Mouse (Mus musculus) T-helper 17 cell (primary cell): ENCODE results near the gene Dot1l.

Experiments
- in situ Hi-C, 2 experiments: fragments of 300-600 bp; cut with MboI, MseI; formaldehyde crosslinking; loops; 1 replicate in 1 of 2; 2 replicates in 1 of 2; pipeline ENCODE4 v1.15.1; 2025; ENCODE audit warnings: high pct_unique_total_duplicates in 2 of 2

Gene Dot1l

DNA sequence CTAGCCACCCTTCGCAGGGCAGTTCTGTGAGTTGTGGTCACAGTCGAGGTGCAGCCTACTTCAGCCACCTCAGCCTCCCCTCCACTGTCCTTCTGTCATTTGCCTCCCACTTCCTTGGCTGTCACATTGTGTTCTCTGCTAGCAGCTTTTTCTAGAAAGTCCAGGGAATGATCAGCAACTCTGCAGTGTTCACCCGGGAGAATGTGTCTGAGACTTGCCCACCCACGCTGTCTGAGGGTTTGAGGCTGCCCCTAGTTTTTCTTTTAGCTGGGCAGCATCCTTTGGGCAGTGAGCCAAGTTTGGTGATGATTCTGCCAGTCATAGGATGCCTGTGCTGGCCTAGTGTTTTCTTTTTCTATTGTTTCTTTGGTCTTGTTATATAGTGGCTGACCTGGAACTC, 2.0 kb downstream of the Dot1l start:
- in situ Hi-C loops = no loop called here

DNA sequence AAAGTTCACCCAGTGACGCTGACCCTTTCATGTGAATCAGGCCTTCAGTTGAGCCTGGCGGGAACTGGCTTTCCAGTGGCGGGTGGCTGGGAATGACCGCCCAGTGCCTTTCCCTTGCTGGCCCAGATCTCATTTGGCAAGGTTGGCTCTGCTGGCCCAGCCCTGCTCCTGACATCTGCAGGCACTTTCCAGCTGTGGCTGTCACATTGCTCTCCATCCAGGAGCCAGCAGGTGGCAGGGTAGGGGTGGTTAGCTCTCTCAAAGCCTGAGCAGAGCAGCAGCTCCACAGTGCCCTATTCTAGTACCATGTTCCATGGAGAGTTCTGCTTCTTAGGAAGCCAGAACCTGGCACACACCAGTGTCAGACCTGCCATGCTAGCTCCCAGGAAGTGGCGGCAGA, 2.7 kb downstream of the Dot1l start:
- in situ Hi-C loops = no loop called here

DNA sequence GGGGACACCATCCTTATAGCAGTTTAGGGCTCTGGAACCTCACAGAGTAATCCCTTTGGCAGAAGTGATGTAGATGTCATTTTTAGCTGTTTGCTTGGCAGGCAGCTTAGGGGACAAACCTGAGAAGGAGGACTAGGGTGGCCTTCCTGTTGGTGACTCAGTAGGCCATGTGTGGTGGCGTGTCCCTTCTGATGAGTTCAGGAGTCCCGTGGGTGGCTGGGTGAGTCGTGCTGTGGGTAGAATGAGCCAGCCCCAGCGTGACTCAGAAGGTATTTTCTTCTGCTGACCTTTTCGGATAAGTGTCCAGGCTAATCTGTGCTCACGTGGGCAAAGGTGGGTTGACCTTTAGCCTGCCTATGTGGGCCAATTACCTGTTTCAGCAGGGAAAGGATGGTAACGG, 3.6 kb downstream of the Dot1l start:
- in situ Hi-C loops = no loop called here

DNA sequence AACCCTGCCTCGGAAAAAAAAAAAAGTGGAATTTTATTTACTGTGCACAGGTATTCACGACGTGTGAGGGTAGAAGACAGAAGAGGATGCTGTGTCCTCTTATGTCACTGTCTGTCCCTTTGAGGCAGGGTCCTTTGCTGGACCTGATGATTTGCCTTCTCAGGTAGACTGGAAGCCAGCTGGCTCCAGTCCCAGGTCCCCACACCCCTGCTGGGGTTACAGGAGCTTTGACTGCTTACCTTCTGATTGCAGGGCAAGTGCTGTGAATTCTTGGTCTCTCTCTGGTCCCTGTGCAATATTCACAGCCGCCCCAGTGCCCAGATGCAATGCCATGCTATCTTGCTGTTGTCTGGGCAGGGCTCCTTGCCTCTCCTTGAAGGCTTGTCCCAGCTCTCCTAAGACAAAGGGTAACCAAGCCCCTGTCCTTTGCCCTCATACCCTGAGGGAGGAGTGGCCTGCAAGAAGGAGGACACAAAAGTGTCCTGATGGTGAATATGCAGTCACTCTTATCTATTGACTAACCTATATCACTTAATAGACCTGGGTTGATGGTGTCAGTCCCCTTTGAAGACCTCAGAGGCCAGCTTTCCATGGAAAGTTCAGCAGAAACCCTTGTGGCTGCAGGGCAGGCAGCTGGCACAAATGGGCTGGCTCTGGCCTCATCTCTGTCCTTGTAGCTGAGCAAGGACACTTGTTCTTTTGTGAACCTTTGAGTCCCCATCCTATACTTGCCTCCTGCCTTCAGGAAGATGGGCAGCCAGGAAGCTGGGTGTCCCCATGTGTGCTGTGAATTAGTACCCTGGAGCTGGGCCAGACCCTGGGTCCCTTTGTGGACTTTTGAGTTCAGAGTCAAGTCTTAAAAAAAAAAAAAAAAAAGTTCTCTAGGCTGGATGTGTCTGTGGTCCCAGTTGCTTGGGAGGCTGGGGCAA, 5.9 kb downstream of the Dot1l start:
- in situ Hi-C loops = no loop called here

DNA sequence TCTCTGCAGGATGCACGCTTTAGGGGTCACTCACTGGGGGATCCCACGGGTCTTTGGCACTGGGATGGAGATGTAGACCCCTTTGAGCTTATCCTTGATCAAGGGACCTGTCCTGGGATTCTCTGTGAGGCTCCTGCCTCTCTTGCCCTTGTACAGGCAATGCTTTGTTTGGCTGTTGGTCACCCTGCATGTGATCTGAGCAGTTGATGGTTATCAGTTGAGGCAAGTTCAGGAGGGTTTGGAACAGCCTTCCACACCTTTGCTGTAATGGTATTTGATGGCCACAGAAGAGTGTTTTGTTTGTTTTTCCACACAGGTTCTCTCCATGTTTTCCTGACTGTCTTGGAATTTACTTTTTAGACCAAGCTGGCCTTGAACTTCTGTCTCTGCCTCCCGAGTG, 6.8 kb downstream of the Dot1l start:
- in situ Hi-C loops = no loop called here

DNA sequence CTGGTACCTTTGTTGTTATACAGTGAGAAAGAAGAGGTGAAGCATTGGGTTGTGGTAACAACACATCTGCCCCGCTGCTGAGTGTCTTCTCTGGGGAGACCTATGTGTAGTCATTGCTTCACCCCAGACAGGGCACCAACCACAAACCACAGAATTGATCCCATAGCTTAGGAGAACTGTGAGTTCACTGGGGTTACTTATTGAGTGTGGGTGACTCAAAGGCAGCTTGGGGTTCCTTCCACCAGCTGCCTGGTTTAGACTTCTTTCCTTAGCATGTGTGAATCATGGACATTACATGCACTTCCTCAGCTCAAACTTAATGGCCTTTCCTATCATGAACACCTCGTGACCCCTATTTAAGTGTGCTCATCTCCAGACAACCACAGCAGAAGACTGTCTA, 8.5 kb downstream of the Dot1l start:
- in situ Hi-C loops = no loop called here

DNA sequence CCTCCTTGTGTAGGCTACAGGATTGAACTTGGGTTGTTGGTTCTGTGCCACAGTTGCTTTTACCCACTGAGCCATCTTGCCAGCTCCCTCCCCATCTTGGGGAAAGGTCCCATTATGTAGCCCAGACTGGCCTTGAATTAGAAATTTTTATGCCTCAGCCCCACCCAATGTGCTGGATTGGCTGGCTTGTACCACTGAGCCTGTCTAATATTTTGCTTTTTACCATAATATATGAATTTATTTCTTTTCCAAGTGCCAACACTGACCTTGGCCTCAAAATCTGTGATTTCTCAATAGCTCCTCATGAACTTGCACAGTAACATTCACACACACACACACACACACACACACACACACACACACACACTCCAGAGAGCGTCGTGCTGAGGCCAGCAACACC, 10.7 kb downstream of the Dot1l start:
- in situ Hi-C loops = no loop called here

DNA sequence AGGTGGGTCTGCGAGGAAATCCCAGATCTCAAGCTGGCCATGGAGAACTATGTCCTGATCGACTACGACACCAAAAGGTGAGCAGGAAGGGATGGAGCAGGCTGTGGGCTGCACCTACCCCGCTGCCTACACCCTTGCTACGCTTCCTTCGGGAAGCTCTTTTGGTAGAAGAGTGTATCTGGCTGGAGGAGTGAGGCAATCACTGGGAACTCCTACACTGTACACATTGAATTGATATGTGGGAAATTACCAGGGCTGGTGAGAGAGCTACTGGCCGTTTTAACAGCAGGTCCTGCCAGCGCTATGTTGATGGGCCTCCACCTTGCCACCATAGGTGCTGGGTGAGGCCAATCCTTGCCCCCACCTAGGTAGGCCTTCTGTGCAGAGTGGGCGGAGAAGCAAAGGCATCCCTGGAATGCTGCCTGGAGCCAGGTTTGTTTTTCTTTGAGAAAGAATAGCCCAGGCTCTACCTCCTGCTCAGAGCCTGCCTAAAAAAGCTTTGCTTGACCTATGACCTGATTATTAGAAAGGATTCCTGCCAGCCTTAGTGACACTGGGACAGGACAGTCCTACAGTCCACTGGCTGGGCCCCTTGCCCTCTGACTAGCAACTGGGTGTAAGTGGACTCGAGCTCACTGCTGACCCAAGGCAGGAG, 11.3 kb downstream of the Dot1l start:
- in situ Hi-C loops = no loop called here

DNA sequence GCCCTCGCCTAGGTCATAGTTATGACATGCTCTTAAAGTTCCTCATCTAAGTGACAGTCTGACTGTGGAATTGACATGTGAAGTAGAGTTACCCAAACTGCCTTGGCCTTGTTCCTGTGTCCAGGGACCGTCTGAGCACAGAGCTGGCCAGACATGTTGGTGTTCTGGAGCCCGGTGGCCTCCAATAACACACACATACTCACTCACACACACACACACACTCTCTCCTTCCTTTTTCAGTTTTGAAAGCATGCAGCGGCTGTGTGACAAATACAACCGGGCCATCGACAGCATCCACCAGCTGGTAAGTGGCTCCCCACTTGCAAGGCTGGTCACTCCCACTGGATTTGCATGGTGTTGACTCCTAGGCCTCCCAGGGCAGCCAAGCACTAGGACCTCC, 13.4 kb downstream of the Dot1l start:
- in situ Hi-C loops = no loop called here

DNA sequence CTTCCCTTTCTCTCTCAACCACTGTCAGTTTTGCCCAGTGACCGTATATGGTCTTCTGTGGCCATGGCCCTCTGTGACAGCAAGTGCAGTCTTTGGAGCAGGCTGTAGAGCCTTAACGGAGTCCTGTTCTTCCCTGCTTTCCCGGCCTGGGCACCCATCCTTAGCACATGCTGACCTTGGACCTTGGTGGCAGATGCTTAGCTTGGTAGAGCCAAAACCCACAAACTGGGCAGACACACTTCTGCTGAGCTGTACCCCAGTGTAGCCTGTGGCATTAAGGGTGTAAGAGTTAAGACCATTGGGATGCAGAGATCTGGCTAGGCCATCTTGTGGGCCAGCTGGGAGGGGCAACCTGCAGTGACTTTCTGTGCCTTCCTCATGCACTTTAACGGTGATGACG, 18.8 kb downstream of the Dot1l start:
- in situ Hi-C loops = no loop called here

DNA sequence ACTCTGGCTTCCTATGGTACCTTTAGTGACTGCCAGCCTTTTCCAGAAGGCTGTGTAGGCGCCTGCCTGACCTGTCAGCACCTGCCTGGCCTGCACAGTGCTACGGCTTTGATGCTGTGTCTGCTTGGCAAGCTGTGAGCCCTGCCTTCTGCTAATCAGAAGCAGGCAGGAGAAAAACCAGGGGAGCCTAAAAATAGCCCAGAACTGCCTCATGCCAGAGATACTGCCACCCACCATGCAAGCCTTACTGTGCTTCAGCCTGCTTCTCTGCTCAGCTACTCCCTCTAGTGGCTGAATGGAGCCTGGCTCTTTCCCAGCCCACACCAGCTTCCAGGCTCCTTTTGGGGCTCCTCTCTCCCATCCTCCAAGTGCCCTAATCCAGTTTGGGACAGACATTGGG, 19.5 kb downstream of the Dot1l start:
- in situ Hi-C loops = no loop called here

DNA sequence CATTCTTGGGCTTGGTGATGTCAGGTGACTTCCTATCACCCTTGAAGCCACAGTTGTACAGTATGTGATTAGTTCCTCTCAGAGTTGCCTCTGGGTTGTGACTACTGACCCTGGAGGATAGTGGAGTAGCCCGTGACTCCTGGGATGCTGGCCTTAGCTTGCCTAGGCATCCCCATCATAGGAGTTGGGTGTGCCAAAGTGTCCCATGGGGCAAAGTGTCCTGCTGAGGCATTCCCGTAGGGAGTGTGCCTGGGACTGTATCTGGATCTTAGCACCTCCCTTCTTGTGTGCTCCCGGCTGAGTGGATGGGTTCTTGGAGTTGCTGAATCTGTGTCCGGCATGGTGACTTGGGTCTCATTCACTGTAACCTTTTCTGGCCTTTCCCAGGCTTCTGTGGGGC, 20.0 kb downstream of the Dot1l start:
- in situ Hi-C loops = no loop called here

DNA sequence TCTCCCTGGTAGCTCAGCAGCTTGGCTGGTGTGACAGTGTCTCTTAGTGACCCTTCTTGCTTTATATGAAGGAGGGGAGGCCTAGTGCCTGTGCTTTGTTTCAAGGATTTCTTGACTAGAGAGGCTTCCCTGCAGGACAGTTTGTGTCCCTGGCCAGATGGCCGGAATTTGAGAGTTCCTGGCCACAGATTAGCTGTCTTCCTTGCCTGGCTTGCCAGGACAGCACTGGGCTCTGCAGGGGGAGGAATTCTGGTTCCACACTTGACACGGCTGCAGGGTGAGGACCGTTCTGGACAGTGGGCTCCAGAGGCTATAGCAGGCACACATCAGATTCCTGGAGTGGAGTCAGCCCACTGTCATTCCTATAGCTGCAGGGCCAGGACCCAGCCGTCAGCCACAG, 20.7 kb downstream of the Dot1l start:
- in situ Hi-C loops = no loop called here

DNA sequence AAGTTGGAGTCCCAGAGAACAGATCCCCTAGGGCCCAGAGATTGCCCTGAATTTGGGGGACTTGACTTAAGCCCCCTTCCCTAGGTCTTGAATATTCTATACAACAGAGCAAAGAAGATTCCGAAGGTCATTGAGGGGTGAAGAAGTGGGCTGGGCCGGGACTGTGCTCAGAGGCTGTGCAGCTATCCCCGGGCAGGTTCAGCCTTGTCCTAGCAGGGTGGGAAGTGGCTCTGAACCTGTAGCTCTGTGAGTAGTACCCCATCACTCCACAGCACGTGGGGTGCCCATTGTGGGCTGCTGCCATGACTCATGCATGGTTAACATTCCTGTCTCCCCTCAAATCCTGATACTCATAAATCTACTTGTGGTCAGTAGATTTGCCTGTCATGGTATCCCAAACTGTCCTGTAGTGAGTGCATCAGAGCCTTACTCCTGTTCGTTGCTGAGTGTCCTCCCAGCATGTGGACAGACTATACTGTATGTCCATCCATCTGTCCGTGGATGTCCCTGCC, 21.4 kb downstream of the Dot1l start:
- in situ Hi-C loops = no loop called here

DNA sequence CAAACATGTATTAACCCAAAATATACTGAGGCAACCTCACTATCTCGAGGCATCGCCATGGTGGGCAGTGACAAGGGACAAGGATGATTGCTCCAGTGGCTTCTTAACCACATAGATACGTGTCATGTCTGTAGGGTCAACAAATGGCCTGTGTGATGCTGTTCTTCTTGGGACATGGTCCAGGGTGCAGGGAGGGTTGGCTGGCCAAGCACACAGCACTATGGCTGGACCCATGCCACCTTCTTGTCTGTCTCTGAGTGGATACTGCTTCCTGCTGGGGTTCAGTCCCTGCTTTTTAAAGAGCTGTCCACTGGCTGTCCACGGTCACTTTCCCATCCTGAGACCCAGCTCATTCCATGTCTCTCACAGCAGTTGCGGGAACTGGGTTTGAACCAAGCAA, 22.1 kb downstream of the Dot1l start:
- in situ Hi-C loops = no loop called here

DNA sequence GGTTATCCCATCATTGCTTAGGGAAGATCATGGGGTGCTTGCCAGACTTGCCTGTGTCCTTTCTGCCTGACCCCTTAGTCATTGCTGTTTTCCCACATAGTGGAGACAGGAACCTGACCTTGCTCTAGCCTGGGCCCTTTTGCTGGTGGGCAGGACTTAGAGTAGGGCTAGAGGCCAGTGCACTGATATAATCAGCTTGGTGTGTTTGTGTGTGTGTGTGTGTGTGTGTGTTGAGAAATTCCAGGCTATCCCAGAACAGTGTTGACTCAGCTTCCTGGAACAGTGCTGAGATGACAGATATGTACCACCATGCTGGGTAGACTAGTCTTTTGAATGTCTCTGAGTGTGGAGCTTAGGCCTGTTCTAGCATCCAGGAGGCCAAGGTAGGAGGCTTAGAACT, 24.6 kb downstream of the Dot1l start:
- in situ Hi-C loops = no loop called here

DNA sequence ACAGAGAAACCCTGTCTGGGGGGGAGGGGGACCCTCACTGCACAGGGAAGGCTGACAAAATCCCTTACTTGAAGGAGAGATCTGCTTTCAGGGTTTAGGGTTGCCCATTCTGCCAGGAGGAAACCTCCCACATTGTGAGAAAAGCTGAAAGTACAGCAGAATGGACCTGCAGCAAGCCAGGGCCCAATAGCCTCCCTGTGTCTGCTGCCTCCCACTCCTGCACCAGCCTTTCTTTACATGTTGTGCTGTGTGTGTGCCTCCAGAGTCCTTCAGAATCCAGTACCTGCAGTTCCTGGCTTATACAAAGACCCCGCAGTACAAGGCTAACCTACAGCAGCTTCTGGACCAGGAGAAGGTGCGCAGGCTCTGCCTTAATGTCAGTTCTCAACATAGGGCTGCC, 29.3 kb downstream of the Dot1l start:
- in situ Hi-C loops = no loop called here

DNA sequence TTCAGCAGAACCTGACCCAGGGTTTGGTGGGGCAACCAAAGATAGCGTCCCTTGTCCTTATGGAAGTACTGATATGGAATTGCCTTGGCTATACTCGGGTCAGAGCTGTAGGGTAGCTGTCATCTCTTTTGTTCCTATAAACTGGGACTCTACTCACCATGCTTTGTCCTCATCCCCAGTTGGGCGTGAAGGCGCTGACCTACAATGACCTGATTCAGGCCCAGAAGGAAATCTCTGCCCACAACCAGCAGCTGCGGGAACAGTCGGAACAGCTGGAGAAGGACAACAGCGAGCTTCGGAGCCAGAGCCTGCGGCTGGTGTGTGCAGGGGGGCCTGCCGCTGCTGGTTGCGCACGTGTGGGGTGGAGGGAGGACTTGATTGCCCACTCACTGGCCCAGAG, 29.9 kb downstream of the Dot1l start:
- in situ Hi-C loops = loop anchor here in 1 of 2 experiments (5.0 kb wide), 1 partner anchor 73 kb away; no protein-coding TSS in a partner anchor

DNA sequence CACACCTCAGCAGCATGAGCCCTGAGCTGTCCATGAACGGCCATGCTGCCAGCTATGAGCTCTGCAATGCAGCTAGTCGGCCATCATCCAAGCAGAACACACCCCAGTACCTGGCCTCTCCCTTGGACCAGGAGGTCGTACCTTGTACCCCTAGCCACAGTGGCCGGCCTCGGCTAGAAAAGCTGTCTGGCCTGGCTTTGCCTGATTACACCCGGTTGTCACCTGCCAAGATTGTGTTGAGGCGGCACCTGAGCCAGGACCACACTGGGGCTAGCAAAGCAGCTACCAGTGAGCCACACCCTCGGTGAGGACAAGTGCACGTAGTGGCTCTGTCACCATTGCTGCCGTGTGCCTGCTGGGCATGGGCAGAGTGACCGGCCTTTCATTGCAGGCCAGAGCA, 31.0 kb downstream of the Dot1l start:
- in situ Hi-C loops = loop anchor here in 1 of 2 experiments (5.0 kb wide), 1 partner anchor 74 kb away; no protein-coding TSS in a partner anchor

DNA sequence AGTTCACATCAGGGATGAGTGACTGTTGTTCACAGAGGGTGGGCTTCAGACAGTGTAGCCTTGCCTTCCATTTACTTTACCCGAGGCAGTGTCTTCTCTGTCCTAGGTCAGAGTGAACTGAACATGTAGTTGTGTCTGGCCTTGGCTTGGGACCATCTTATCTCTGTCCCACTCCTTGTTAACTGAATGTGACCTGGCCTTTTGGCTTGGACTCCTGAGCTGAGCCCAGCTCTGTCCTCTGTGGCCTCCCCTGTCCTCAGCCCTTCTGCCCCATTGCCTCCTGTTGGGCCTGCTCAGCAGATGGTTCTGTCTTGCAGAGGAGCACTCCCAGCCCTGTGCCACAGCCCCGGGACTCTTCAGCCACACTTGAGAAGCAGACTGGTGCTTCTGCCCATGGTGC, 32.5 kb downstream of the Dot1l start:
- in situ Hi-C loops = loop anchor here in 1 of 2 experiments (5.0 kb wide), 1 partner anchor 75 kb away; no protein-coding TSS in a partner anchor

DNA sequence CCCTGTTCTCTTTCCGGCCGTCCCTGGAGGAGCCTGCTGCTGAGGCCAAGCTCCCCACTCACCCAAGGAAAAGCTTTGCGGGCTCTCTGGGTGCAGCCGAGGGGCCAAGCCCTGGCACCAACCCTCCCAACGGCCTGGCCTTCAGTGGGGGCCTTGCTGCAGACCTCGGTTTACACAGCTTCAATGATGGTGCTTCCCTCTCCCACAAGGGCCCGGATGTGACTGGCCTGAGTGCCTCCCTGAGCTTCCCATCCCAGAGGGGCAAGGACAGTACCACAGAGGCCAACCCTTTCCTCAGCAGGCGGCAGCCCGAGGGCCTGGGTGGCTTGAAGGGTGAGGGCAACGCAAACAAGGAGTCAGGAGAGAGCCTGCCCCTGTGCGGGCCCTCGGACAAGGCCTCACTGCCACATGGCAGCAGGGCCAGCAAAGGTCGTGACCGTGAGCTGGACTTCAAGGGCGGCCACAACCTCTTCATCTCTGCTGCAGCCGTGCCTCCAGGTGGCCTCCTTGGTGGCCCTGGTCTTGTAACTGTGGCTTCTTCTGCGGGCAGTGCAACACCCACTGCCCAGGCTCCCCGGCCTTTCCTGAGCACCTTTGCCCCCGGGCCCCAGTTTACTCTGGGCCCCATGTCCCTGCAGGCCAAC, 35.9 kb downstream of the Dot1l start:
- in situ Hi-C loops = no loop called here

DNA sequence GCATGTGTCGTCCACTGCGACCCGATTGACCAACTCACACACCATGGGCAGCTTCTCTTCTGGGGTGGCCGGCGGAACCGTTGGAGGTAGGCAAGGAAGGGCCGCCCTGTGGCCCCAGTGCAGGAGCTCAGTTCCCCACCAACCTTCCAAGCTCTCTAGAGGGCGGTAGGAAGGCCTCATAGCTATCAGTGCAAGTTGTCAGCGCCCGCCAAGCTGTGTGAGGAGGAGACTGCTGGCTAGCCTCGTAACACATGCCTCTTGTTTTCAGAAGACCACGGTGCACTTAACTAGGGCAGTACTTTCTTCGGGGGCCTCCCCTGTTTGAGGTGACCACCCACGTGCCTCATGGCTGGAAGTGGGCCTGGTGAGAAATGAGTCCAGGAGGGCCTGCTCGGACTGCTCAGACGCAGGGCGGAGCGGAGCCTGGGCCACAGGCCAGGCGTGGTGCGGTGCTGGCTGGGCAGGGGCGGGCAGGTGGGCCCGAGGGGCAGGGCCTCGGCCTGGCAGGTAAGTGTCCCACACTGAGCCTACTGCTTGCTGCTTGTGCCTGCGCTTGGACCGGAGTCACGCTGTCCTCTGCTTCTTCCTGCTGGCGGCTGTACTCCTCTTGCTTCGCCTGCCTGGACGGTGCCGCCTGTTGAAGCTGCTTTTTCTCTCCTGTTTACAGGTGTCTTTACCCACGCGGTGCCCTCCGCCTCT, 36.6 kb downstream of the Dot1l start:
- in situ Hi-C loops = no loop called here
